Mouse (Mus musculus) C2C12 (cell line): ENCODE measurements around the gene Acbd5.

Experiments used
- CEBPB ChIP-seq: IDR thresholded peaks from one replicate; pipeline ENCODE4 v1.6.1; 2011; ENCODE audit warnings: low read depth, mild to moderate bottlenecking, control low read depth, moderate library complexity
- CTCF ChIP-seq: IDR thresholded peaks from one replicate; pipeline ENCODE4 v1.5.1; 2011; ENCODE audit not compliant: control insufficient read depth, insufficient read depth, insufficient read length
- FOSL1 ChIP-seq: IDR thresholded peaks from one replicate; pipeline ENCODE4 v1.8.0; 2011; ENCODE audit warnings: mild to moderate bottlenecking, low read length; ENCODE audit not compliant: poor library complexity, insufficient read depth, severe bottlenecking
- MAX ChIP-seq: IDR thresholded peaks from one replicate; pipeline ENCODE4 v1.6.1; 2011; ENCODE audit warnings: mild to moderate bottlenecking, control low read depth
- MYOD1 ChIP-seq: IDR thresholded peaks from one replicate; pipeline ENCODE4 v1.6.1; 2011; ENCODE audit warnings: low read depth; ENCODE audit not compliant: control insufficient read depth, insufficient read length
- MYOG ChIP-seq: IDR thresholded peaks from one replicate; pipeline ENCODE4 v1.6.1; 2011; ENCODE audit not compliant: control insufficient read depth, insufficient read length; ENCODE audit errors: extremely low read depth
- USF1 ChIP-seq: IDR thresholded peaks from one replicate; pipeline ENCODE4 v1.6.1; 2011; ENCODE audit warnings: low read depth, mild to moderate bottlenecking, control low read depth, moderate library complexity

DNA sequence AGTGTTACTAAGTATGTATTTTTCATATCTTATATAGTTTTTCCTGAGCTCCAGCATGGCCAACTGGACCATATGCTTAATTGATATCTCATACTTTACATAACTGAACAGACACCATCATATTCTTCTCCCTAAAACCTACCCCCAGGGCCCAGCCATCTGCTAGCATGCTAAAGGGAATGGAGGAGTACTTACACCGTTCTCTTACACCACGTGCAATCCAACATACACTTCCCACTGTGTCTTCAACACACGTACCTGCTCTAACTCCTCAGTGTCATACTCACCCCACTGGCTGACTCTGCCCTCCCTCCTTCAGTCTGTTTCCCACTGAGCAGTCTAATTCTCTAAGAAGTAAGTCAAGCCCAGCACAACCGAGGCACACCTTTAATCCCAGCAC lies 39.1 kb upstream of the Acbd5 start:
- TF ChIP-seq CTCF (no peak), CEBPB (no peak), MYOG (no peak), MAX (no peak), MYOD1 (no peak), USF1 (no peak), FOSL1 (no peak)
